ENCODE assay signal across 7 mouse cellular contexts in the genomic region with DNA sequence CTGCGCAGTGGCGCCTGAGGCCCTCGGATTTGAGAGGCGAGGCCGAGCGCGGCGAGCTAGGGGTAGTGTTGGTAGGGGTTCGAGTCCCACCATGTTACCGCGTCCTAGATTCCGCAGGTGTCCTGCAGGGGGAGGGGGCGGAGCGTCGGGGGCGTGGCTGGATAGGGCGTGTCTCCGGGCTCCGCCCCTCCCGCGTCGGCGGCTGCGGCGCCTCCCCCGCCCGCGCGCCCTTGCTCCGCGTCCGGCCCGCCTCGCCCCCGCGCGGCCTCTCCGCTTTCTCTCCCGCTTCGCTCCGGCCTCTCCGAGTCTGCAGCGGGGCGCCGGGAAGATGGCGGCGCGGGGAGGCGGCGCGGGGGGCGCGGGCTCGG. TPM values are rescaled to one million over a fixed set of nuclear protein-coding genes. Genes with fewer than 3 reads are reported as not detected.
DNase-seq lines count a peak whose midpoint lies in the region; ATAC-seq and TF ChIP-seq lines count a peak whose summit lies in the region.

Raver2 (plus strand) TSS at position 198 of the 368 bp plus-strand sequence.

- no peaks in the 10 kb centered on the region for H3K9me3 ChIP-seq in intestine, postnatal 0 days (ENCODE audit: control insufficient read depth)
- H3K9me3 ChIP-seq in limb, embryonic 11.5 days (ENCODE audit: control insufficient read depth, low read length), result no peaks in the 10 kb centered on the region
- no peaks in the 10 kb centered on the region for H3K9me3 ChIP-seq in midbrain, embryonic 11.5 days (ENCODE audit: control insufficient read depth, low read length)

- peak; percentile 60 for TF ChIP-seq CTCF in intestine, postnatal 0 days (IDR thresholded peaks at IDR 0.05; ENCODE audit: low read depth)
- no peak for TF ChIP-seq CTCF in spleen, adult 2 months (IDR thresholded peaks at IDR 0.05; ENCODE audit: extremely low read depth, insufficient read depth, insufficient read length, insufficient replicate concordance)

- H3K36me3 ChIP-seq in intestine, postnatal 0 days (ENCODE audit: control insufficient read depth, insufficient read depth), result no peaks in the 10 kb centered on the region
- no peaks in the 10 kb centered on the region for H3K36me3 ChIP-seq in limb, embryonic 11.5 days (ENCODE audit: control insufficient read depth, insufficient read depth, low read length)
- H3K36me3 ChIP-seq in midbrain, embryonic 11.5 days (ENCODE audit: control insufficient read depth, insufficient read depth, low read length), result no peaks in the 10 kb centered on the region
- H3K36me3 ChIP-seq in spleen, adult 2 months (ENCODE audit: control insufficient read depth, insufficient read depth, low read length), result no peaks in the 10 kb centered on the region

- ATAC-seq in common myeloid progenitor, adult 5-6 weeks (replicated peaks; ENCODE audit: low read depth, poor library complexity, severe bottlenecking), result peak; percentile 62
- peak; percentile 65 for ATAC-seq in intestine, postnatal 0 days
- ATAC-seq in limb, embryonic 11.5 days (ENCODE audit: insufficient number of reproducible peaks, low FRiP score, low TSS enrichment, low read depth), result peak; percentile 77
- peak; percentile 88 for ATAC-seq in midbrain, embryonic 11.5 days (ENCODE audit: low FRiP score)

- H3K27me3 ChIP-seq in intestine, postnatal 0 days (replicated peaks; ENCODE audit: control insufficient read depth, insufficient read depth, low read length), result no peaks in the 10 kb centered on the region
- H3K27me3 ChIP-seq in limb, embryonic 11.5 days (ENCODE audit: control insufficient read depth, insufficient read depth, low read length), result no peaks in the 10 kb centered on the region
- H3K27me3 ChIP-seq in midbrain, embryonic 11.5 days (ENCODE audit: control insufficient read depth, insufficient read depth, low read length), result no peaks in the 10 kb centered on the region; the same call in 1 of the 2 replicates
- H3K27me3 ChIP-seq in spleen, adult 2 months (ENCODE audit: control insufficient read depth, insufficient read depth, low read length), result peaks cover 3% of the 10 kb centered on the region; the same call in 1 of the 2 replicates

- peak within 1 kb of the TSS; percentile 67 for H3K9ac ChIP-seq in intestine, postnatal 0 days (ENCODE audit: low read depth, low read length)
- H3K9ac ChIP-seq in limb, embryonic 11.5 days (ENCODE audit: low read length), result peak within 1 kb of the TSS; percentile 87
- H3K9ac ChIP-seq in midbrain, embryonic 11.5 days (ENCODE audit: low read length), result peak within 1 kb of the TSS; percentile 83

- peak; percentile 27 for DNase-seq in adrenal gland, adult 8-10 months
- DNase-seq in gonadal fat pad, adult 2 months (ENCODE audit: low read depth), result no peak
- DNase-seq in limb, embryonic 11.5 days (ENCODE audit: low spot score), result peak; percentile 81
- DNase-seq in midbrain, embryonic 11.5 days (ENCODE audit: low spot score, missing footprints), result no peak
- DNase-seq in spleen, adult 2 months (ENCODE audit: low read depth in 1 of 2, low spot score in 2 of 2), result peak; percentile 2 to 6

- peak within 1 kb of the TSS; percentile 41 for H3K27ac ChIP-seq in intestine, postnatal 0 days (ENCODE audit: low read depth, low read length)
- 0 out of 2 replicates have a peak within 1 kb of the TSS, but pooled peaks have one; percentile 47 for H3K27ac ChIP-seq in limb, embryonic 11.5 days (replicated peaks; ENCODE audit: low read depth, low read length)
- no peak within 1 kb of the TSS for H3K27ac ChIP-seq in midbrain, embryonic 11.5 days (ENCODE audit: low read depth, low read length)
- H3K27ac ChIP-seq in spleen, adult 2 months (ENCODE audit: insufficient read depth, low read length), result no peak within 1 kb of the TSS

- H3K4me1 ChIP-seq in intestine, postnatal 0 days (replicated peaks; ENCODE audit: control insufficient read depth, insufficient read depth, low read length), result no peaks in the 10 kb centered on the region
- H3K4me1 ChIP-seq in limb, embryonic 11.5 days (ENCODE audit: control insufficient read depth, insufficient read depth, low read length), result 0 out of 2 replicates have a peak, but pooled peaks cover 2% of the 10 kb centered on the region
- H3K4me1 ChIP-seq in midbrain, embryonic 11.5 days (ENCODE audit: control insufficient read depth, insufficient read depth, low read length), result peaks cover 5% of the 10 kb centered on the region
- no peaks in the 10 kb centered on the region for H3K4me1 ChIP-seq in spleen, adult 2 months (ENCODE audit: control insufficient read depth, insufficient read depth, insufficient read length)

- TF ChIP-seq POLR2A in spleen, adult 2 months (IDR thresholded peaks at IDR 0.05; ENCODE audit: low read depth, low read length), result no peak

- 1% methylated on average over 52 of the region's 54 CpGs for WGBS in intestine, postnatal 0 days
- under 1% methylated on average over 54 of the region's 54 CpGs for WGBS in limb, embryonic 11.5 days
- under 1% methylated on average over 27 of the region's 54 CpGs for WGBS in midbrain, embryonic 11.5 days
- WGBS in spleen, adult 2 months, result 7% methylated on average over 41 of the region's 54 CpGs

- H3K4me3 ChIP-seq in intestine, postnatal 0 days (ENCODE audit: low read depth, low read length), result peak within 1 kb of the TSS; percentile 74
- H3K4me3 ChIP-seq in limb, embryonic 11.5 days (ENCODE audit: low read depth, low read length), result peak within 1 kb of the TSS; percentile 75
- H3K4me3 ChIP-seq in midbrain, embryonic 11.5 days (ENCODE audit: low read depth, low read length), result peak within 1 kb of the TSS; percentile 80
- peak within 1 kb of the TSS; percentile 43 for H3K4me3 ChIP-seq in spleen, adult 2 months (ENCODE audit: extremely low read depth, insufficient read depth, insufficient read length)

- H3K4me2 ChIP-seq in intestine, postnatal 0 days (replicated peaks; ENCODE audit: low read depth), result peak within 1 kb of the TSS; percentile 99
- peak within 1 kb of the TSS; percentile 86 for H3K4me2 ChIP-seq in limb, embryonic 11.5 days (ENCODE audit: low read depth, severe bottlenecking)
- H3K4me2 ChIP-seq in midbrain, embryonic 11.5 days, result peak within 1 kb of the TSS; percentile 88

RNA-seq across cellular contexts. Expression of gene Raver2, which starts in this region (rescaled TPM):
- 1 to 10 TPM; 4.6 to 5.9 (median 5.2) TPM for total RNA-seq in adrenal gland, adult 8-10 months (2022)
- 0.10 and 0.64 TPM in 2 replicates for total RNA-seq in common myeloid progenitor, adult 5-6 weeks (2017)
- 17.3 and 21.1 TPM in 2 replicates for polyA plus RNA-seq in gonadal fat pad, adult 2 months (2012; rRNA removed)
- 3.0 and 3.1 TPM in 2 replicates for polyA plus RNA-seq in intestine, postnatal 0 days (2015; fragmentation: Nextera tagmentation; extraction: Ambion mirVana)
- 12.0 and 12.2 TPM in 2 replicates for polyA plus RNA-seq in limb, embryonic 11.5 days (2014; fragmentation: Nextera tagmentation; extraction: Ambion mirVana)
- polyA plus RNA-seq in midbrain, embryonic 11.5 days (2014; fragmentation: Nextera tagmentation; extraction: Ambion mirVana), result 12.4 and 13.5 TPM in 2 replicates
- polyA plus RNA-seq in spleen, adult 2 months (2012; rRNA removed), result 1.2 and 1.8 TPM in 2 replicates

Comparison
In these comparisons a context has a peak if more than half of its experiments do, and no peak if none do; other contexts are left out.
1. Peak in ATAC-seq in common myeloid progenitor, adult 5-6 weeks; RNA of the gene not detected or under 1 TPM.
2. DNase-seq: peak in adrenal gland, adult 8-10 months (single experiment), limb, embryonic 11.5 days (single experiment) and spleen, adult 2 months (2 of 2); none in gonadal fat pad, adult 2 months (single experiment) and midbrain, embryonic 11.5 days (single experiment).
3. H3K27ac ChIP-seq: peak in intestine, postnatal 0 days (single experiment) and limb, embryonic 11.5 days (single experiment); none in midbrain, embryonic 11.5 days (single experiment) and spleen, adult 2 months (single experiment).
4. Peak in every context shown above with its lines, with median percentiles within 50 percentile points of each other: ATAC-seq, H3K4me2 ChIP-seq, H3K4me3 ChIP-seq and H3K9ac ChIP-seq.